Mouse (Mus musculus): Measurements from ENCODE around the gene Cradd. TPM values are rescaled to one million over a fixed set of nuclear protein-coding genes. Genes with fewer than 3 reads are reported as not detected.

The Cradd gene
- polyA plus RNA-seq, 1 experiment from 2014 or later: 7.6 TPM

DNA sequence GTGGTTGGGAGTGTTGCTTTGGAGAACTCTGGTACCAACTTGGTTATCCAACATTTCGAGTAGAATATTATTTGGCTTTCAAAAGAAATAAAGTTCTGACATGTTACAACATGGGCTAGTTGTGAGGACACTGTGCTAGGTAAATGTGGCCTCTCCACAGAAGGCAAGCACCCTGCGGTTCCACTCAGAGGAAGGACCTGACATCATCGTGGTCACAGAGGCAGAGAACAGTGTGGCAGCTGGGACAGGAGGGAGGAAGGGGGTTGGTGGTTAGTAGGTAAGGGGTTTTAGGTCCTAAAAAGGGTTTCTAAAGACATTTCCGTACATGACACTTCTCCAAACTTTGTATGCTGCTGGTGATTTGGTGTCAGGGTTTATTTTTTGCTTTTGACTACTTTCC lies 145.1 kb downstream of the Cradd start:
- no peak for ATAC-seq (replicated peaks; ENCODE audit: extremely low read depth, insufficient read depth, low FRiP score)
- Histone ChIP-seq H3K27ac (ENCODE audit: low read length) (no peak overlapping the region), H3K36me3 (ENCODE audit: control insufficient read depth, insufficient read depth) (no peaks in the 10 kb centered on the region), H3K9me3 (replicated peaks; ENCODE audit: control insufficient read depth, low read length) (no peaks in the 10 kb centered on the region), H3K27me3 (ENCODE audit: control insufficient read depth, insufficient read depth, low read length) (no peaks in the 10 kb centered on the region), H3K4me2 (ENCODE audit: low read depth, low read length) (no peak overlapping the region), H3K9ac (ENCODE audit: low read length) (no peak overlapping the region), H3K4me1 (ENCODE audit: control insufficient read depth, insufficient read depth, low read length) (peaks cover 5% of the 10 kb centered on the region; the same call in 1 of the 2 replicates), H3K4me3 (ENCODE audit: low read length) (no peak overlapping the region)
- WGBS: 74% methylated on average over 4 of the region's 4 CpGs

DNA sequence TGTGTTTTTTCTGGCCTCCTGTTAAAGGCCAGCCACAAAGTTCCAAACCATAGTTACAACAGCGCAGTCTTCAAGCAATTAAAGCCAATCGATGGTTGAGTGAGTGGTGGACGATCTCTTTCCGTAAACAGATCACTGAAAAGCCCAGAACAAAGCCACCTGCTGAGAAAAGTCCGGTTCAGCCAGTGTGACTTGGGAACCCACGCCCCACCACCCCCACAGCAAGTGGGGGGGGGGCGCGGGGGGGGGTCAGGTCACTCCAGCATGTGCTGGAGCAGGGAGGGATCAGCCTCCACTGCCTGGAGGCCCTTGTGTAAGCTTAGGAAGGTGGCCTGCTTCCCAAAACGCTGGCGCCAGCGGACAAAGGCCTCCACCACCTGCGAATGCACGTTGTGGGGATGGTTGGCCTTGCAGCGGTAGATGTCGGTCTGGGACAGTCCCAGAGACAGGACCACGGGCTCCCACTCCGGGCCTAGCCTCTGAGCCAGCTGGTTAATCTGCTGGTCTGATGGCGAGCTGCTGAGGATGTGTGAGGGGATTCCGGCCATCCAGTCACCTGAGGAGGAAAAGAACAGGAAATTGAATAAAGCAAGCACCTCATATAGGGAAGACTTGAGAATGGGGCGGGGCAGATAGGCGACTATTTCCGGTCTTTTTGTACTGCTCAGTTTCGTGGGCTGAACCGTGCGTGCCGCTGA lies 148.4 kb downstream of the Cradd start:
- no peaks in the 10 kb centered on the region for H3K36me3 ChIP-seq (ENCODE audit: control insufficient read depth, insufficient read depth)
- H3K9me3 ChIP-seq (replicated peaks; ENCODE audit: control insufficient read depth, low read length): no peaks in the 10 kb centered on the region
- H3K27me3 ChIP-seq (ENCODE audit: control insufficient read depth, insufficient read depth, low read length): no peaks in the 10 kb centered on the region
- peaks cover 7% of the 10 kb centered on the region; the same call in 1 of the 2 replicates for H3K4me1 ChIP-seq (ENCODE audit: control insufficient read depth, insufficient read depth, low read length)
- no peak for ATAC-seq (replicated peaks; ENCODE audit: extremely low read depth, insufficient read depth, low FRiP score)
- no peak overlapping the region for H3K4me3 ChIP-seq (ENCODE audit: low read length)
- 75% methylated on average over 25 of the region's 26 CpGs for WGBS
- H3K4me2 ChIP-seq (ENCODE audit: low read depth, low read length): no peak overlapping the region
- H3K9ac ChIP-seq (ENCODE audit: low read length): no peak overlapping the region
- no peak overlapping the region for H3K27ac ChIP-seq (ENCODE audit: low read length)

GRCm38 (mm10) chr10:95174260-95174659 lies 149.7 kb downstream of the Cradd start:
- H3K4me2 ChIP-seq (ENCODE audit: low read depth, low read length): no peak overlapping the region
- H3K4me3 ChIP-seq (ENCODE audit: low read length): no peak overlapping the region
- no peak for ATAC-seq (replicated peaks; ENCODE audit: extremely low read depth, insufficient read depth, low FRiP score)
- no peaks in the 10 kb centered on the region for H3K36me3 ChIP-seq (ENCODE audit: control insufficient read depth, insufficient read depth)
- WGBS: 75% methylated on average over 6 of the region's 6 CpGs
- H3K9ac ChIP-seq (ENCODE audit: low read length): no peak overlapping the region
- H3K9me3 ChIP-seq (replicated peaks; ENCODE audit: control insufficient read depth, low read length): no peaks in the 10 kb centered on the region
- H3K27ac ChIP-seq (ENCODE audit: low read length): no peak overlapping the region
- H3K4me1 ChIP-seq (ENCODE audit: control insufficient read depth, insufficient read depth, low read length): peaks cover 7% of the 10 kb centered on the region; the same call in 1 of the 2 replicates
- H3K27me3 ChIP-seq (ENCODE audit: control insufficient read depth, insufficient read depth, low read length): no peaks in the 10 kb centered on the region

- H3K27me3 ChIP-seq (ENCODE audit: control insufficient read depth, insufficient read depth, low read length): no peaks in the 10 kb centered on the region
- H3K9me3 ChIP-seq (replicated peaks; ENCODE audit: control insufficient read depth, low read length): peaks cover 3% of the 10 kb centered on the region; the same call in 1 of the 2 replicates
- H3K36me3 ChIP-seq (ENCODE audit: control insufficient read depth, insufficient read depth): no peaks in the 10 kb centered on the region
- no peak for ATAC-seq (replicated peaks; ENCODE audit: extremely low read depth, insufficient read depth, low FRiP score)
- no peak overlapping the region for H3K27ac ChIP-seq (ENCODE audit: low read length)
- 36% methylated on average over 9 of the region's 9 CpGs for WGBS
- H3K4me1 ChIP-seq (ENCODE audit: control insufficient read depth, insufficient read depth, low read length): peaks cover 7% of the 10 kb centered on the region; the same call in 1 of the 2 replicates
- no peak overlapping the region for H3K9ac ChIP-seq (ENCODE audit: low read length)
- H3K4me2 ChIP-seq (ENCODE audit: low read depth, low read length): no peak overlapping the region
- no peak overlapping the region for H3K4me3 ChIP-seq (ENCODE audit: low read length)
Observed at GRCm38 (mm10) chr10:95170721-95171354, 153.1 kb downstream of the Cradd start.

GRCm38 (mm10) chr10:95164949-95165348 lies 159.0 kb downstream of the Cradd start:
- no peaks in the 10 kb centered on the region for H3K36me3 ChIP-seq (ENCODE audit: control insufficient read depth, insufficient read depth)
- no peak for ATAC-seq (replicated peaks; ENCODE audit: extremely low read depth, insufficient read depth, low FRiP score)
- H3K9me3 ChIP-seq (replicated peaks; ENCODE audit: control insufficient read depth, low read length): peaks cover 3% of the 10 kb centered on the region; the same call in 1 of the 2 replicates
- H3K4me3 ChIP-seq (ENCODE audit: low read length): no peak overlapping the region
- WGBS: 84% methylated on average over 2 of the region's 2 CpGs
- peaks cover 6% of the 10 kb centered on the region; the same call in 1 of the 2 replicates for H3K4me1 ChIP-seq (ENCODE audit: control insufficient read depth, insufficient read depth, low read length)
- H3K27me3 ChIP-seq (ENCODE audit: control insufficient read depth, insufficient read depth, low read length): no peaks in the 10 kb centered on the region
- no peak overlapping the region for H3K4me2 ChIP-seq (ENCODE audit: low read depth, low read length)
- H3K9ac ChIP-seq (ENCODE audit: low read length): no peak overlapping the region
- H3K27ac ChIP-seq (ENCODE audit: low read length): no peak overlapping the region

- Histone ChIP-seq H3K27me3 (ENCODE audit: control insufficient read depth, insufficient read depth, low read length) (no peaks in the 10 kb centered on the region), H3K9me3 (replicated peaks; ENCODE audit: control insufficient read depth, low read length) (peaks cover 3% of the 10 kb centered on the region; the same call in 1 of the 2 replicates), H3K9ac (ENCODE audit: low read length) (no peak overlapping the region), H3K4me1 (ENCODE audit: control insufficient read depth, insufficient read depth, low read length) (peaks cover 6% of the 10 kb centered on the region; the same call in 1 of the 2 replicates), H3K27ac (ENCODE audit: low read length) (peak overlapping the region; percentile 43), H3K36me3 (ENCODE audit: control insufficient read depth, insufficient read depth) (no peaks in the 10 kb centered on the region), H3K4me2 (ENCODE audit: low read depth, low read length) (peak overlapping the region; percentile 25), H3K4me3 (ENCODE audit: low read length) (no peak overlapping the region)
- 43% methylated on average over 8 of the region's 8 CpGs for WGBS
- ATAC-seq (replicated peaks; ENCODE audit: extremely low read depth, insufficient read depth, low FRiP score): no peak
Observed at GRCm38 (mm10) chr10:95162691-95163374, 161.1 kb downstream of the Cradd start.

- Histone ChIP-seq H3K9ac (ENCODE audit: low read length) (no peak overlapping the region), H3K36me3 (ENCODE audit: control insufficient read depth, insufficient read depth) (no peaks in the 10 kb centered on the region), H3K27ac (ENCODE audit: low read length) (no peak overlapping the region), H3K27me3 (ENCODE audit: control insufficient read depth, insufficient read depth, low read length) (no peaks in the 10 kb centered on the region), H3K4me2 (ENCODE audit: low read depth, low read length) (no peak overlapping the region), H3K4me1 (ENCODE audit: control insufficient read depth, insufficient read depth, low read length) (peaks cover 6% of the 10 kb centered on the region; the same call in 1 of the 2 replicates), H3K9me3 (replicated peaks; ENCODE audit: control insufficient read depth, low read length) (no peaks in the 10 kb centered on the region), H3K4me3 (ENCODE audit: low read length) (no peak overlapping the region)
- no peak for ATAC-seq (replicated peaks; ENCODE audit: extremely low read depth, insufficient read depth, low FRiP score)
- 56% methylated on average over 9 of the region's 9 CpGs for WGBS
Observed at GRCm38 (mm10) chr10:95159675-95160256, 164.2 kb downstream of the Cradd start.

DNA sequence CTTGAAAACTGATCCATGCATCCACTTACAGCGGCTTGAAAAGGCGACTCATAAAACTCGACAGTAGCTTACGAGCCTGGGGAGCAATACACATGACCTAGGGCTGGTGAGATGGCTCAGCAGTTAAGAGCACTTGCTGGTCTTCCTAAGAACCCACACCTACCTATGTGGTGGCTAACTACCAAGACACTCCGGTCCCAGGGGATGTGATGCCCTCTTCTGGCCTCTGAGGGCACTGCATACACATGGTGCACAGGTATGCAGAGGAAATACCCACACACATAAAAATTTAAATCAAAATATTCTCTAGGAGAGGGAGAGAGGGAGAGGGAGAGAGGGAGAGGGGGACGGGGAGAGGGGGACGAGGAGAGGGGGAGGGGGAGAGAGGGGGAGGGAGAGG lies 167.5 kb downstream of the Cradd start:
- Histone ChIP-seq H3K4me3 (ENCODE audit: low read length) (no peak overlapping the region), H3K9ac (ENCODE audit: low read length) (no peak overlapping the region), H3K27ac (ENCODE audit: low read length) (no peak overlapping the region), H3K4me1 (ENCODE audit: control insufficient read depth, insufficient read depth, low read length) (peaks cover 8% of the 10 kb centered on the region), H3K4me2 (ENCODE audit: low read depth, low read length) (no peak overlapping the region), H3K9me3 (replicated peaks; ENCODE audit: control insufficient read depth, low read length) (no peaks in the 10 kb centered on the region), H3K27me3 (ENCODE audit: control insufficient read depth, insufficient read depth, low read length) (no peaks in the 10 kb centered on the region), H3K36me3 (ENCODE audit: control insufficient read depth, insufficient read depth) (no peaks in the 10 kb centered on the region)
- 89% methylated on average over 5 of the region's 7 CpGs for WGBS
- ATAC-seq (replicated peaks; ENCODE audit: extremely low read depth, insufficient read depth, low FRiP score): no peak
